Mouse (Mus musculus): Measurements from ENCODE around the gene Mob2.

DNA sequence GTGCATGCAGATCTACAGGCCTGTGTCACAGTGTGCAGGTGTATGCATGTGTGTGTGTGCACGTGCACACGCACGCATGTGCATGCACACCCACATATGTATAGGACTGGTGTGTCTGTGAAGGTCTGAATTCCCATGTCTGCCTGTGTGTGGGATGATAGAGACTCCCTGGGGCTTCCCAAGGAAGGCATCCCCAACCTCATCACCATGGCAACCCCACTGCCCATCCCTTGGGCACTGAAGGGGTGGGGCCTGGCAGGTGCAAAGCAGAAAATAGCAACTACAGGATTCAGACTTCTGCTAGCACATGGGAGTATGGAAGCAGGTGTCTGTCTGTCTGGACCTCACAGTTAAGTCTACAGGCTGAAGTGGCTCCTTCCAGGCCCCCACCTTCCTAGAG lies 98.3 kb downstream of the Mob2 start:
- no peak for TF ChIP-seq CTCF (IDR thresholded peaks at IDR 0.05; ENCODE audit: low read depth)
- TF ChIP-seq EP300 (IDR thresholded peaks at IDR 0.05; ENCODE audit: low read depth) = no peak

All from heart, postnatal 0 days (tissue).